Mouse (Mus musculus): ENCODE measurements around the gene Kdm2b. TPM values are rescaled to one million over a fixed set of nuclear protein-coding genes. Genes with fewer than 3 reads are reported as not detected.
"Not testable (repeated sequence)": the region's sequence is repeated elsewhere in the genome, so short reads cannot be mapped to it uniquely, and the experiment has no call there.

Kdm2b gene
- polyA plus RNA-seq, 1 experiment, result 50.9 TPM

DNA sequence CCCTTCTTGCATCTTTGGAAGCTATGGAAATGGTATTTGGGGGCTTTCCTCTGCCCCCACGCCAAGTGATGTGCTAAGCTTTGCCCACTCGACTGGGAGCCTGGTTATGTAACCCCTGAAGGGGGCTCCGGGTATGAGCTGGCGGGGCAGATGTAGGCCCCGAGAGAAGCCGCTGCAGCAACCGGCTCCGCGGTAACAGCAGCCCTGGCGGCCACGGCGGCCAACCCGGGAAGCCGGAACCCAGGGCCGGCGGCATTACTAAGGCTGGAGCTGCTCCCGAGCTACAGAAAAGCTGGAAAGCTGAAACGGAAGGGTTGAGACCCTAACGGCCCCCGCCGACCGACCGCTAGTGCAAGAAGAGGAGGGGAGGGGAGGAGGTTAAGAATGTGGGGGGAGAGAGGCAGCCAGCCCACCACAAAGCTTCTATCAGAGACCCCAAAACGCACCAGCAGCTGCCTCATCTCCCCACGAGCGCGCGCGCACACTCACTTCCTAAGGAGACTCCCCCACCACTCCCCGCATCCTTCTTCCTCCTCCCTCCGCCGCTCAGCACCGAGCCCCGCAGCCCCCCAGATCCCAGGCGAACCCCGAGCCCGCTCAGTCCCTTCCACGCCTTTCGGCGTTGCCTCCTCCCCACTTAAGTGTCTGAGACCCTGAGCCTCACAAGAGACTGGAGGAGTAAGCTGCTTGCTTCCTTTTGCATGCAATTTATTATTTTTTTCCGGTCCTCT, 1.4 kb downstream of the Kdm2b start:
- TF ChIP-seq CTCF (IDR thresholded peaks at IDR 0.05; ENCODE audit: control insufficient read depth, insufficient read depth, insufficient replicate concordance, low read depth, low read length) (no peak), POLR2A (IDR thresholded peaks at IDR 0.05; ENCODE audit: control insufficient read depth, low read depth, low read length) (no peak)
- Histone ChIP-seq H3K36me3 (ENCODE audit: control insufficient read depth, insufficient read depth, low read length) (no peaks in the 10 kb centered on the region), H3K4me3 (ENCODE audit: control insufficient read depth, low read depth, low read length) (peak overlapping the region; percentile 65), H3K27ac (ENCODE audit: control insufficient read depth, insufficient read depth, low read depth, low read length) (no peak overlapping the region; the same call in 1 of the 2 replicates), H3K27me3 (ENCODE audit: control insufficient read depth, insufficient read depth, low read length) (peaks cover 6% of the 10 kb centered on the region), H3K4me1 (ENCODE audit: control insufficient read depth, insufficient read depth, low read length) (peaks cover 7% of the 10 kb centered on the region; the same call in 1 of the 2 replicates)

- Histone ChIP-seq H3K4me1 (ENCODE audit: control insufficient read depth, insufficient read depth, low read length) (peaks cover 7% of the 10 kb centered on the region; the same call in 1 of the 2 replicates), H3K4me3 (ENCODE audit: control insufficient read depth, low read depth, low read length) (peak overlapping the region; percentile 65), H3K27me3 (ENCODE audit: control insufficient read depth, insufficient read depth, low read length) (peaks cover 6% of the 10 kb centered on the region), H3K27ac (ENCODE audit: control insufficient read depth, insufficient read depth, low read depth, low read length) (no peak overlapping the region), H3K36me3 (ENCODE audit: control insufficient read depth, insufficient read depth, low read length) (no peaks in the 10 kb centered on the region)
- no peak for TF ChIP-seq POLR2A (IDR thresholded peaks at IDR 0.05; ENCODE audit: control insufficient read depth, low read depth, low read length)
- no peak for TF ChIP-seq CTCF (IDR thresholded peaks at IDR 0.05; ENCODE audit: control insufficient read depth, insufficient read depth, insufficient replicate concordance, low read depth, low read length)
Measured at GRCm38 (mm10) chr5:122987211-122988020, 2.2 kb downstream of the Kdm2b start.

DNA sequence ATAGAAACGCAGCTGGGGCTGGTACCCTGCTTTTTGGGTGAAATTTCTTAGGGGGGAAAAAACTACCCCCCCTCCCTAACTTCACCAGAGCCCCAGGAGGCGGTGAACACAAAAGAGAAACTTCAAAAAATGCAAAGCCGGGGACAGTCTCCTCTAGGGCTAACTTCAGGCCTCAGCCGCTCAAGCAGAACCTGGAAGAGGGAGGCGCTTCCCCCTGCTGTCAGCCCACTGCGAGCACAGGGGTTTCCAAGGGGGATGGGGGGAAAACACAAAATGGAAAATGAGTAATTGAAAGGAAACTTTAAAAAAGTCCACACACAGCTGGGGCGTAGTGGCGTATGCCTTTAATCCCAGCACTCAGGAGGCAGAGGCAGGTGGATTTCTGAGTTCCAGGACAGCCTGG, 3.5 kb downstream of the Kdm2b start:
- Histone ChIP-seq H3K27ac (ENCODE audit: control insufficient read depth, insufficient read depth, low read depth, low read length) (no peak overlapping the region), H3K4me3 (ENCODE audit: control insufficient read depth, low read depth, low read length) (peak overlapping the region; percentile 65; the same call in 1 of the 2 replicates), H3K4me1 (ENCODE audit: control insufficient read depth, insufficient read depth, low read length) (peaks cover 7% of the 10 kb centered on the region; the same call in 1 of the 2 replicates), H3K27me3 (ENCODE audit: control insufficient read depth, insufficient read depth, low read length) (peaks cover 6% of the 10 kb centered on the region), H3K36me3 (ENCODE audit: control insufficient read depth, insufficient read depth, low read length) (no peaks in the 10 kb centered on the region)
- TF ChIP-seq POLR2A (IDR thresholded peaks at IDR 0.05; ENCODE audit: control insufficient read depth, low read depth, low read length), result no peak
- no peak for TF ChIP-seq CTCF (IDR thresholded peaks at IDR 0.05; ENCODE audit: control insufficient read depth, insufficient read depth, insufficient replicate concordance, low read depth, low read length)

GRCm38 (mm10) chr5:122985276-122985675, 4.3 kb downstream of the Kdm2b start:
- no peak for TF ChIP-seq CTCF (IDR thresholded peaks at IDR 0.05; ENCODE audit: control insufficient read depth, insufficient read depth, insufficient replicate concordance, low read depth, low read length)
- TF ChIP-seq POLR2A (IDR thresholded peaks at IDR 0.05; ENCODE audit: control insufficient read depth, low read depth, low read length), result no peak
- H3K27ac ChIP-seq (ENCODE audit: control insufficient read depth, insufficient read depth, low read depth, low read length), result no peak overlapping the region
- H3K36me3 ChIP-seq (ENCODE audit: control insufficient read depth, insufficient read depth, low read length), result no peaks in the 10 kb centered on the region
- peaks cover 7% of the 10 kb centered on the region; the same call in 1 of the 2 replicates for H3K4me1 ChIP-seq (ENCODE audit: control insufficient read depth, insufficient read depth, low read length)
- peaks cover 6% of the 10 kb centered on the region for H3K27me3 ChIP-seq (ENCODE audit: control insufficient read depth, insufficient read depth, low read length)
- H3K4me3 ChIP-seq (ENCODE audit: control insufficient read depth, low read depth, low read length), result no peak overlapping the region

DNA sequence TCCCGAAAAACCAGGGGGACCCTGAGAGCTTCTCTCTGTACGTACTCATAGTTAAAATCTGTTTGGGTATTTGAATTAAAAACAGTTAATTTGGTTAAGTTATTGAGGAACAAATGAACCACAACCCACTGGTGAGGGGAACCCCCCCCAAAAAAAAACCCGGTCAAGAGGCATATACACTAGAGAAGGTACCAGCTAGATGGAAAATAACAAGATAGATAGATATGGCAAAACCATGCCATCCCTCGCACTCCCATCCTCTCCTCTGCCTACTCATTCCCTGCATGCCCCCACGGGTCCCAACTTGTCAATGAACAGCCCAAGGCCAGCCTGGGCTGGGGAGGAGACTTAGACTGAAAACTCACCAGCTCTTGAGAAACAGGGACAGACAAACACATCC, 5.1 kb downstream of the Kdm2b start:
- H3K4me1 ChIP-seq (ENCODE audit: control insufficient read depth, insufficient read depth, low read length), result peaks cover 7% of the 10 kb centered on the region; the same call in 1 of the 2 replicates
- TF ChIP-seq POLR2A (IDR thresholded peaks at IDR 0.05; ENCODE audit: control insufficient read depth, low read depth, low read length), result no peak
- no peak for TF ChIP-seq CTCF (IDR thresholded peaks at IDR 0.05; ENCODE audit: control insufficient read depth, insufficient read depth, insufficient replicate concordance, low read depth, low read length)
- H3K4me3 ChIP-seq (ENCODE audit: control insufficient read depth, low read depth, low read length), result no peak overlapping the region
- H3K27me3 ChIP-seq (ENCODE audit: control insufficient read depth, insufficient read depth, low read length), result peaks cover 6% of the 10 kb centered on the region
- no peak overlapping the region for H3K27ac ChIP-seq (ENCODE audit: control insufficient read depth, insufficient read depth, low read depth, low read length)
- H3K36me3 ChIP-seq (ENCODE audit: control insufficient read depth, insufficient read depth, low read length), result no peaks in the 10 kb centered on the region

DNA sequence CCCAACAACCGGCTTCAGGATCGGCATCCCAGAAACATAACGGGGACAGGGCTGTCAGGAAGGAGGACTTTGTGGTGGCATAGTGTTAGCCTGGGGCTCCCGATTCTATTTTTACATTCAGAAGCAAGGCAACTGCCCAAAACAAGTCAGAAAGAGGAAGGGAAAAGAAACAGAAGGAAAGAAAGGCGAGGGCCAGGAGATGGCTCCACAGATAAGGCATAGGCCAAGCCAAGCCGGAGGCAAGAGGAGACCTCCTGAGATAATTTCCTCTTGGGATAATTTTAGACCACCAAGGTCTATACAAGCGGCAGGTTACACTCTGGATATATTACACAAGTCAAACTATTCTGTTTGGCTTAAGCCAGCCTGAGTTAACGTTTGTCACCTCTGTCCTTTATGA, 10.7 kb downstream of the Kdm2b start:
- TF ChIP-seq CTCF (IDR thresholded peaks at IDR 0.05; ENCODE audit: control insufficient read depth, insufficient read depth, insufficient replicate concordance, low read depth, low read length) (no peak), POLR2A (IDR thresholded peaks at IDR 0.05; ENCODE audit: control insufficient read depth, low read depth, low read length) (no peak)
- Histone ChIP-seq H3K27me3 (ENCODE audit: control insufficient read depth, insufficient read depth, low read length) (no peaks in the 10 kb centered on the region), H3K4me1 (ENCODE audit: control insufficient read depth, insufficient read depth, low read length) (no peaks in the 10 kb centered on the region), H3K27ac (ENCODE audit: control insufficient read depth, insufficient read depth, low read depth, low read length) (no peak overlapping the region), H3K4me3 (ENCODE audit: control insufficient read depth, low read depth, low read length) (no peak overlapping the region), H3K36me3 (ENCODE audit: control insufficient read depth, insufficient read depth, low read length) (no peaks in the 10 kb centered on the region)

DNA sequence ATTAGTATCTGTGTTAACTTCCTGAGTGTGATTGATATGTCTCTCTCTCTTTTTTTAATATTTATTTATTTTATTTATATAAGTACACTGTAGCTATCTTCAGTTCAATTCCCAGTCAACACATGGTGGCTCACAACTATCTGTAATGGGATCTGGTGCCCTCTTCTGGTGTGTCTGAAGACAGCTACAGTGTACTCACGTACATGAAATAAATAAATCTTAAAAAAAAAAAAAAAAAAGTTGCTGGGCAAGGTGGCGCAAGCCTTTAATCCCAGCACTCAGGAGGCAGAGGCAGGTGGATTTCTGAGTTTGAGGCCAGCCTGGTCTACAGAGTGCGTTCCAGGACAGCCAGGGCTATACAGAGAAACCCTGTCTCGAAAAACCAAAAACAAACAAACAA, 14.9 kb downstream of the Kdm2b start:
- not testable (repeated sequence) for H3K27me3 ChIP-seq (ENCODE audit: control insufficient read depth, insufficient read depth, low read length); H3K36me3 ChIP-seq (ENCODE audit: control insufficient read depth, insufficient read depth, low read length); H3K27ac ChIP-seq (ENCODE audit: control insufficient read depth, insufficient read depth, low read depth, low read length); H3K4me1 ChIP-seq (ENCODE audit: control insufficient read depth, insufficient read depth, low read length); H3K4me3 ChIP-seq (ENCODE audit: control insufficient read depth, low read depth, low read length)
